Mouse (Mus musculus): ENCODE data around the gene Secisbp2.
"Not testable (repeated sequence)": the region's sequence is repeated elsewhere in the genome, so short reads cannot be mapped to it uniquely, and the experiment has no call there.

Gene Secisbp2

GRCm38 (mm10) chr13:51651408-51652064, at the start of gene Secisbp2:
Secisbp2 (plus strand) TSS chr13:51651697.
- peak; percentile 95 to 96 for DNase-seq

GRCm38 (mm10) chr13:51602764-51603163, 48.7 kb upstream of the Secisbp2 start:
- no peak for DNase-seq

DNA sequence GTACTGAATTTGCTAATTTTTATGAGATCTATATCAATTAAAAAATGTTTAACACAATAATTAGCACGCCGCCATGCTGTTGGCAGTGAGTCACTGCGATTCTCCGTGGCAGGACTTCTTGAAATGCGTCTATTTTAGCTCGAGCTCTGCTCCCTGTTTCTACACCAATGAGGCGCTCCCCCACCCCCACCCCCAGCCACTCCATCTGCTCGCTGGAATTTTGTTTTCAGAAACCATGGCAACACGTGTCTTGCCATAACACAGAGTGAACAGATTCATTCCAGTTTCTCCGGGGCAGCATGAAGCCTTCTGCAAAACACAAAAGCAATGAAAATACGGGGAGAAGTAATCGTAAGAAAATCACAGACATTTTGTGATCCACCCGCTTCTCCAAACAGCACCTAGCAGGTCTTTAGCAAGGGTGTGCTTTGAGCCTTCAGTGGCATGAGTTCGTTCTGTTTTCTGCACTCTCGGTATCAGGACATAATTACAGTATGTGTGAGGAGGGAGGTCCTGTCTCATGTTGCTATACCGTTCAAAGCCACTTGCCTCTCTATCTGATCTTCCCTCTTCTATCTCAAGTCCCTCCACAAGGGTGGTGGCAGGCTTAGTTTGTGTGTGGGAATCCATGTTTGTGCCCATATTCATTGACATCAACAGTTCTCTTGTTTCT, 48.1 kb upstream of the Secisbp2 start:
- peak in 1 of 2 experiments; percentile 24 for DNase-seq

- DNase-seq: no peak
These were observed 47.6 kb upstream of the Secisbp2 start for GRCm38 (mm10) chr13:51603894-51604244.

GRCm38 (mm10) chr13:51609231-51609630, 42.3 kb upstream of the Secisbp2 start:
- no peak for DNase-seq

DNA sequence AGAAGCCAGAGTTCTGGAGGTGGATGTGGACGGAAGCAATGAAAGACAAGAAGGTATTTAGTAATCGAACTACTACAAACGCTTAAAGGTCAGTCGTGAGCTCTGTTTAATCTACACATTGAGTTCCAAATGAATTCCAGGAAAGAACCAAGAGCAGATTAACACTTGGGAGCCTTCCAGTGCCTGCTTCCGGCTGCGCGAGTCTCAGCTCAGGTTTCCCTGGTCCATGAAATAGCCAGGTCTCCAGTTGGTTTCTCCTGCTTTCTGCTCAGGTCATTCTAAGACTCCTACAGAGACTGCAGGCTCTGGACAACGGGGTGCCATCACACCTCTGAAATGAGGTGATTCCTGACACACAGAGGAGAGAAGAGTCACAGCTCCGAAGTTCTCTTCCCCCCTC, 40.4 kb upstream of the Secisbp2 start:
- DNase-seq: no peak

- no peak for DNase-seq
These were observed 40.0 kb upstream of the Secisbp2 start for GRCm38 (mm10) chr13:51611500-51611899.

- no peak for DNase-seq
These were observed 35.7 kb upstream of the Secisbp2 start for GRCm38 (mm10) chr13:51615815-51616214.

DNA sequence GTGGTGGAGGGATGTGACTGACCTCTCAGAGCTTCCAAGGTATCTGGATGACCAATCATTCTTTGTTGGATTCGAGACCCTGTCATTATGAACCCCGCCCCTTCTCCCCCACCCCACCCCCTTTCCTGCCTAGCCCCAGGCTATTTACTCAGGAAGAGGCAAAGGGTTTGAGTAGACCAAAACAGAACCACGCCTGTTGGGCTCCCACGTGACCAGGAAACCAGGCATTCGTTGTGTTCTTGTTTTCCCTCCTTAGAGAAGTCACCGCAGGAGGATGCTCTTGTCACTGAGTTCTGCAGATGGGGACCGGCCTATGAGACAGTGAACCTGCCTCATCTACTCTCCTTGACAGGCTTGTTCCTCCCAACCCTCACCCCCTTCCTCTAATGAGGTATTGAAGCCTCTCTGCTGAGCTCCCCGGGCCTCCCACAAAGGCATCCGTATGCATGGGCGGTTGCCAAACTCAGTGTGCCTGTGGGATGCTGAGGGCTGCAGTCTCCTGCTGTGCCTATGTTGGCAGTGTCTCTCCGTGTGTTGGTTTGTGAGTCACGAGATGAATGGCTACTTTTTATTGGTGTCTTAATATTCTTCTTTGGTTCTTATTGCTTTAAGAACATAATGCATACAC, 35.0 kb upstream of the Secisbp2 start:
- DNase-seq: no peak

- no peak for DNase-seq
These were observed 34.2 kb upstream of the Secisbp2 start for GRCm38 (mm10) chr13:51617306-51617705.

DNA sequence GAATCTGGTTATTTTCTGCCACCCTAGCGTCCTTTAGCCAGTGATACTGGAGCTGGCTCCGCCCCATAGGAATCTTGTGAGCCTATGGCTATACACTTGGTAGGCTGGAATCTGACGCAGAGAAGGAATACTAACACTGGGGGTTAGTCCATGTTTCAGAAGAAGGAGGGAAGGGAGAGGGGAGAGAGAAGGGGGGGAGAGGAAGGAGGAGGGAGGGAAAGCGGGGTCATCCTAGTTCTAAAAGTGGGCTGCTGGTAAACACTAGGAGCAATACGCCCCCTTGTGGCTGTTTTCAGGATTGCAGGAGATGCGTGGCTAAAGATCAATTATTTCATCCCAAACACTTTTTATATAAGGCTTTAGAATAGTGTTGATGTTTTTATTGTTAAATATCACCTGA, 33.6 kb upstream of the Secisbp2 start:
- peak in 1 of 2 experiments; percentile 59 for DNase-seq

DNA sequence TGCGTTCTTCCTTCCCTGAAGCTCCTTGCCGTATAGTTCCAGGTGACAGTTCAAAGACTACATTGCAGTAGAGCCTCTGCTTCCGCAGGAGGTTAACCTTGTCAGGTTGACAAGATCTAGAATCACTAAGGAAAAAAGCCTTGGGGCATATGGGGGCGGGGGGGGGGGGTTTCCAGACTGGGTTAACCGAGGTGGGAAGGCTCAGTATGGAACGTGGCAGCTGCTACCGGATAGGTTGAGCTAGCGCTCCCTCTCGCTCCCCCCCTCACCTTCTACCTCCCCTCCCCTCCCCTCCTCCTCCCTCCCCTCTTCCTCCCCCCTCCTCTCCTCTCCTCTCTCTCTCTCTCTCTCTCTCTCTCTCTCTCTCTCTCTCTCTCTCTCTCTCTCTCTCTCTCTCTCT, 32.9 kb upstream of the Secisbp2 start:
- DNase-seq: no peak

GRCm38 (mm10) chr13:51622626-51623025, 28.9 kb upstream of the Secisbp2 start:
- no peak for DNase-seq

GRCm38 (mm10) chr13:51623678-51624077, 27.8 kb upstream of the Secisbp2 start:
- DNase-seq: no peak

- no peak for DNase-seq
These were observed 23.1 kb upstream of the Secisbp2 start for GRCm38 (mm10) chr13:51628273-51628848.

DNA sequence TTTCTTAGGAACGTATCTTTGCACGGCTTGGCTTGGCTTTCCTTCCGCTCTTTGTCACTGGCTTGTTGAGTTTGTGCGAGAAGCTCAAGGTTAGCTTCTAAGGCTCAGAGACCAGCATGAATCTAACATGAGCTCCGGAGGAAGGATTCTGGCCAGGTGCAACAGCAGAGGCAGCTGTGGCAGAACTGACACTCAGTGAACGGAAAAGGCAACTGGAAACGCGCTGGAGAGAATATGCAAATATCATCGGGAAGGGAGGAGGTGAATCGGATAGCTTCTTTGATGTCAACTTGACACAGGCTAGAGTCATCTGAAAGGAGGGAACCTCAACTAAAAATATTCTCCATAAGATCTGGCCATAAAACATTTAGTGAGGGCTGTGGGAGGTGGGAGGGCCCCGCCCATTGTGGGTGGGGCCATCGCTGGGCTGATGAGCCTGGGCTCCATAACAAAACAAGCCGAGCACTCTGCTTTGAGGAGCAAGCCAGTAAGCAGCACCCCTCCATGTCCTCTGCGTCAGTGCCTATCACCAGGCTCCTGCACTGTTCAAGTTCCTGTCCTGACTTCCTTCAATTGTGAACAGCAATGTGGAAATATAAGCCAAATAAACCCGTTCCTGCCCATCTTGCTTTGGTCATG, 20.0 kb upstream of the Secisbp2 start:
- no peak for DNase-seq

GRCm38 (mm10) chr13:51632560-51633218, 18.8 kb upstream of the Secisbp2 start:
- DNase-seq: no peak

GRCm38 (mm10) chr13:51635384-51635783, 16.1 kb upstream of the Secisbp2 start:
- not testable (repeated sequence) for DNase-seq

DNA sequence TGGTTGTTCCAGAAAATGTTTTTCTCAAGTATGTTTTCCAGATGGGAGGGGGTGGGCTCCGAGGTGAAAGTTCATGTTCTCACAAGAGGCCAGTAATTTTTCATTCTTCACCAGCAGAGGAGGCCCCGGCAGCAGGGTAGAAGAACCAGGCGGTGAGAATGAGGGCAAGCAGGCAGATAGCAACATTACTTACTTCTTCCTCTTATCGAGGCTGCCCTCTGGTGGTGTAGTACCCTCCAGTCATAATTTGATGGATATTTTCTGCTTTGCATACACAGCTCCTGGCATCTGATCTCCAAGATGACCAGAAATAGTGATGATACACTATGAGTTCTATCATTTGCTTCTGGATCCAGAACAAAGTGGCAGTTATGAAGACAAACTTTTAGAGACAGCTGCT, 12.5 kb upstream of the Secisbp2 start:
- DNase-seq: no peak

- DNase-seq: no peak
These were observed 10.1 kb upstream of the Secisbp2 start for GRCm38 (mm10) chr13:51641424-51641823.

DNA sequence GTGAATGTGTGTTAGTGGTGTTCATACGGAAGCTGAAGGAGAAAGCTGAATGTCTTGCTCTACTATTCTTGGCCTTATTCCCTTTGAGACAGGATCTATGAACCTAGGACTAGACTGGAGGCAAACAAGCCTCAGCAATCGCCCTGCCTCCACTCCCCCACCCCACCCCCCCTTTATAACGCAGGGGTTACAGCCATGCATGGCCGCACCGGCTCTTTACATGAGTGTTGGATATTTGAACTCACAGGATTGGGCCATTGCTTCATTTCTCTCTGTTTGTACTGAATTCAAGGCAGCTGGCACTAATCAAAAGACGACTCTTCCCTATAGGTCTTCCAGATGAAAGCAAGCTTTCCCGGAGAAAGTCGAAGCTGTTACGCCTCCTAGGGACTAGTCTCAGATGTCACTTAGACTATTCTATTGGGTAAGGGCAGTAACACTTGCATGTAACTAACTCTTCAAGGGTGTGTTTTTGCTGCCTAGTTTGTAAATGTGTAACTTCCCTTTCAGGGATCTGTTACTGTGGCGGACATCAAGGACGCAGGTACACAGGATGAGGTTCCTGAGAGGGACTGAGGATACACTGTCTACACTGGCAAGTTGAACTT, 9.2 kb upstream of the Secisbp2 start:
- DNase-seq: no peak
